Mouse (Mus musculus) frontal cortex, postnatal 36 days (tissue): Measurements from ENCODE around the gene Mlx.
A peak's percentile ranks its signal among the peaks of the same experiment; 100 is the strongest.

Experiments used
- DNase-seq, 2 experiments: peaks; one replicate each; pipeline ENCODE4 v3.0.0; 2022; ENCODE audit warnings: low spot score in 2 of 2

The Mlx gene

GRCm38 (mm10) chr11:101065002-101065401, 22.1 kb upstream of the Mlx start:
- DNase-seq: no peak

GRCm38 (mm10) chr11:101066549-101067412, 20.3 kb upstream of the Mlx start:
- DNase-seq: peak; percentile 74 to 83

- peak; percentile 92 to 96 for DNase-seq
These were observed 17.5 kb upstream of the Mlx start, which contains the start of gene Naglu for GRCm38 (mm10) chr11:101069391-101070188. Gene Naglu, plus strand, starts transcription at chr11:101070012.

GRCm38 (mm10) chr11:101070189-101070527, 16.9 kb upstream of the Mlx start:
- DNase-seq: no peak

GRCm38 (mm10) chr11:101070987-101071386, 16.1 kb upstream of the Mlx start:
- DNase-seq: no peak

GRCm38 (mm10) chr11:101071810-101072428, 15.2 kb upstream of the Mlx start:
- DNase-seq: no peak

- DNase-seq: no peak
These were observed 9.0 kb upstream of the Mlx start, which contains the start of gene Hsd17b1 for GRCm38 (mm10) chr11:101078121-101078520. Gene Hsd17b1, plus strand, starts transcription at chr11:101078411.

GRCm38 (mm10) chr11:101079746-101080145, 7.3 kb upstream of the Mlx start:
- no peak for DNase-seq

GRCm38 (mm10) chr11:101080421-101080820, 6.7 kb upstream of the Mlx start:
- no peak for DNase-seq

- no peak for DNase-seq
These were observed 5.4 kb upstream of the Mlx start for GRCm38 (mm10) chr11:101081659-101082058.

GRCm38 (mm10) chr11:101082208-101083082, 4.6 kb upstream of the Mlx start, which contains the start of gene Coasy:
Gene Coasy, plus strand, starts transcription at chr11:101082565.
- peak; percentile 88 to 92 for DNase-seq

- no peak for DNase-seq
These were observed 3.9 kb upstream of the Mlx start for GRCm38 (mm10) chr11:101083083-101083697.

GRCm38 (mm10) chr11:101084246-101084645, 2.8 kb upstream of the Mlx start:
- DNase-seq: no peak

GRCm38 (mm10) chr11:101084811-101085210, 2.3 kb upstream of the Mlx start:
- DNase-seq: no peak

GRCm38 (mm10) chr11:101085617-101086322, 1.3 kb upstream of the Mlx start:
- no peak for DNase-seq

- DNase-seq: no peak
These were observed 778 bp upstream of the Mlx start for GRCm38 (mm10) chr11:101086323-101086674.

GRCm38 (mm10) chr11:101087682-101088055, 592 bp downstream of the Mlx start:
- DNase-seq: no peak

- no peak for DNase-seq
These were observed 2.9 kb downstream of the Mlx start for GRCm38 (mm10) chr11:101089931-101090330.

GRCm38 (mm10) chr11:101094930-101095313, 7.8 kb downstream of the Mlx start:
- peak; percentile 22 to 34 for DNase-seq

GRCm38 (mm10) chr11:101095314-101096024, 8.4 kb downstream of the Mlx start, which contains the start of gene Psmc3ip:
Gene Psmc3ip, minus strand, starts transcription at chr11:101095436.
- DNase-seq: peak; percentile 92 to 94
